Mouse (Mus musculus): Measurements from ENCODE around the gene Trim56. TPM values are rescaled to one million over a fixed set of nuclear protein-coding genes. Genes with fewer than 3 reads are reported as not detected.
"Not testable (repeated sequence)": the region's sequence is repeated elsewhere in the genome, so short reads cannot be mapped to it uniquely, and the experiment has no call there.

Gene Trim56
- polyA plus RNA-seq (2012; fragmentation: generic; extraction: Trizol) = 5.9 TPM

- peaks cover 3% of the 10 kb centered on the region for H3K36me3 ChIP-seq (ENCODE audit: control insufficient read depth, insufficient read depth)
- H3ac ChIP-seq (ENCODE audit: control insufficient read depth, insufficient read length) = peak within 1 kb of the TSS; percentile 73
- H3K4me3 ChIP-seq = peak within 1 kb of the TSS; percentile 61
- H3K27me3 ChIP-seq (ENCODE audit: control insufficient read depth, insufficient read depth, insufficient read length) = no peaks in the 10 kb centered on the region
- TF ChIP-seq MYOD1 (IDR thresholded peaks at IDR 0.05; ENCODE audit: control insufficient read depth in 1 of 3, insufficient read length in 2 of 3, low read depth in 2 of 3) = peak in 1 of 3 experiments; percentile 25
- TF ChIP-seq CEBPB (IDR thresholded peaks at IDR 0.05; ENCODE audit: insufficient read depth, poor library complexity, severe bottlenecking) = peak; percentile 29; the same call in 1 of the 2 replicates
- TF ChIP-seq SRF (IDR thresholded peaks at IDR 0.05; ENCODE audit: control insufficient read depth, insufficient read length, low read depth) = no peak
- TF ChIP-seq POLR2A (IDR thresholded peaks at IDR 0.05; ENCODE audit: insufficient read length, low read depth) = peak; percentile 61
- H3K79me2 ChIP-seq (ENCODE audit: control insufficient read depth, insufficient read depth) = peaks cover 12% of the 10 kb centered on the region
- H3K4me2 ChIP-seq (ENCODE audit: low read depth) = peak within 1 kb of the TSS; percentile 91
These were observed at the start of gene Trim56 for GRCm38 (mm10) chr5:137115866-137116847. TSS of gene Trim56 (minus strand) at chr5:137116209.

- TF ChIP-seq USF1 (IDR thresholded peaks at IDR 0.05; ENCODE audit: low read depth) (no peak), SRF (IDR thresholded peaks at IDR 0.05; ENCODE audit: control insufficient read depth, insufficient read length, low read depth) (no peak), E2F4 (IDR thresholded peaks at IDR 0.05; ENCODE audit: insufficient read depth) (no peak)
- Histone ChIP-seq H3K36me3 (ENCODE audit: control insufficient read depth, insufficient read depth) (no peaks in the 10 kb centered on the region), H3K27me3 (ENCODE audit: control insufficient read depth, insufficient read depth, insufficient read length) (peaks cover 12% of the 10 kb centered on the region), H3ac (ENCODE audit: control insufficient read depth, insufficient read length) (no peak overlapping the region), H3K4me2 (ENCODE audit: low read depth) (no peak overlapping the region), H3K79me2 (ENCODE audit: control insufficient read depth, insufficient read depth) (no peaks in the 10 kb centered on the region), H3K4me3 (no peak overlapping the region)
These were observed 45.8 kb upstream of the Trim56 start for GRCm38 (mm10) chr5:137161853-137162252.

GRCm38 (mm10) chr5:137159461-137159860, 43.5 kb upstream of the Trim56 start:
- TF ChIP-seq SRF (IDR thresholded peaks at IDR 0.05; ENCODE audit: control insufficient read depth, insufficient read length, low read depth) = no peak
- no peak for TF ChIP-seq TCF12 (IDR thresholded peaks at IDR 0.05; ENCODE audit: insufficient read depth, poor library complexity, severe bottlenecking)
- TF ChIP-seq MYOD1 (IDR thresholded peaks at IDR 0.05; ENCODE audit: control insufficient read depth in 1 of 3, insufficient read length in 2 of 3, low read depth in 2 of 3) = no peak
- no peak for TF ChIP-seq MYOG (IDR thresholded peaks at IDR 0.05; ENCODE audit: control insufficient read depth in 1 of 3, insufficient read depth in 1 of 3, insufficient read length in 2 of 3, low read depth in 2 of 3)
- TF ChIP-seq REST (IDR thresholded peaks at IDR 0.05; ENCODE audit: insufficient read depth, insufficient read length) = no peak
- TF ChIP-seq POLR2AphosphoS2 (IDR thresholded peaks at IDR 0.05; ENCODE audit: insufficient read length, low read depth) = no peak
- TF ChIP-seq E2F4 (IDR thresholded peaks at IDR 0.05; ENCODE audit: insufficient read depth) = no peak
- TF ChIP-seq POLR2A (IDR thresholded peaks at IDR 0.05; ENCODE audit: insufficient read length, low read depth) = no peak
- TF ChIP-seq CEBPB (IDR thresholded peaks at IDR 0.05; ENCODE audit: insufficient read depth, poor library complexity, severe bottlenecking) = no peak
- no peak for TF ChIP-seq USF1 (IDR thresholded peaks at IDR 0.05; ENCODE audit: low read depth)
- TF ChIP-seq MAX (IDR thresholded peaks at IDR 0.05; ENCODE audit: low read depth) = no peak
- no peak for TF ChIP-seq TCF3 (IDR thresholded peaks at IDR 0.05; ENCODE audit: insufficient read length, low read depth)
- H3K79me2 ChIP-seq (ENCODE audit: control insufficient read depth, insufficient read depth) = no peaks in the 10 kb centered on the region
- H3K27me3 ChIP-seq (ENCODE audit: control insufficient read depth, insufficient read depth, insufficient read length) = peaks cover 6% of the 10 kb centered on the region
- H3K4me2 ChIP-seq (ENCODE audit: low read depth) = no peak overlapping the region
- H3K4me3 ChIP-seq = no peak overlapping the region
- no peaks in the 10 kb centered on the region for H3K36me3 ChIP-seq (ENCODE audit: control insufficient read depth, insufficient read depth)
- H3ac ChIP-seq (ENCODE audit: control insufficient read depth, insufficient read length) = no peak overlapping the region

DNA sequence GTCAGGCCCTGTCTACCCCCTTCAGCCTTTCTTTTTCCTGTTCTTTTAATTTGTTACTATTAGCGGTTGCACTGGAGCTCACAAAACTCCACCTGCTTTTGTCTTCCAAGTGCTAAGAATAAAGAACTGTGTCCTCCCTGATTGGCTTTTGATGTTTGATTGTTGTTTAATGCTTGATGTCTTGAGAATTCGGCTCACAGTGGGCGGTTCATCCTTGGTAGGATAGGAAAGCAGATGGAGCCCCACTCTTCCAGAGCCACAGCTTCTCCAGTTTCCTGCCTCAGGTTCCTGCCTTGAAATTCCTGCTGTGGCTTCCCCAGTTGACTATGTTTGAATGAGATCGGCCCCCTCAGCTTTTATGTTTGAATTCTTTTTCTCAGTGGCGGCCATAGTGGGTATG, 37.3 kb upstream of the Trim56 start:
- no peak overlapping the region for H3ac ChIP-seq (ENCODE audit: control insufficient read depth, insufficient read length)
- no peak for TF ChIP-seq CEBPB (IDR thresholded peaks at IDR 0.05; ENCODE audit: insufficient read depth, poor library complexity, severe bottlenecking)
- TF ChIP-seq E2F4 (IDR thresholded peaks at IDR 0.05; ENCODE audit: insufficient read depth) = no peak
- TF ChIP-seq TCF12 (IDR thresholded peaks at IDR 0.05; ENCODE audit: insufficient read depth, poor library complexity, severe bottlenecking) = no peak
- no peak for TF ChIP-seq REST (IDR thresholded peaks at IDR 0.05; ENCODE audit: insufficient read depth, insufficient read length)
- TF ChIP-seq MYOG (IDR thresholded peaks at IDR 0.05; ENCODE audit: control insufficient read depth in 1 of 3, insufficient read depth in 1 of 3, insufficient read length in 2 of 3, low read depth in 2 of 3) = no peak
- no peak for TF ChIP-seq POLR2A (IDR thresholded peaks at IDR 0.05; ENCODE audit: insufficient read length, low read depth)
- no peak for TF ChIP-seq POLR2AphosphoS2 (IDR thresholded peaks at IDR 0.05; ENCODE audit: insufficient read length, low read depth)
- H3K27me3 ChIP-seq (ENCODE audit: control insufficient read depth, insufficient read depth, insufficient read length) = no peaks in the 10 kb centered on the region
- no peaks in the 10 kb centered on the region for H3K79me2 ChIP-seq (ENCODE audit: control insufficient read depth, insufficient read depth)
- H3K36me3 ChIP-seq (ENCODE audit: control insufficient read depth, insufficient read depth) = no peaks in the 10 kb centered on the region
- no peak overlapping the region for H3K4me2 ChIP-seq (ENCODE audit: low read depth)
- H3K4me3 ChIP-seq = no peak overlapping the region

DNA sequence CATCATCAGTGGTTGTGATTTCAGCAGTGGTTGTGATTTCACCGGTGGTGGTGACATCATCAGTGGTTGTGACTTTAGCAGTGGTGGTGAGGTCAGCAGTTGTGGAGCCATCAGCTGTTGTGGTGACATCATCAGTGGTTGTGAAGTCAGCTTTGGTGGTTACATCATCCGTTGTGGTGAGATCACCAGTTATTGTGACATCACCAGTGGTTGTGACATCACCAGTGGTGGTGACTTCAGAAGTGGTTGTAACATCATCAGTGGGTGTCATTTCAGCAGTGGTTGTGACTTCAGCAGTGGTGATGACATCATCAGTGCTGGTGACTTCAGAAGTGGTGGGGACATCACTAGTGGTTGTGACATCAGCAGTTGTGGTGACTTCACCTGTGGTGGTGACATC, 36.6 kb upstream of the Trim56 start:
- H3K79me2 ChIP-seq (ENCODE audit: control insufficient read depth, insufficient read depth) = no peaks in the 10 kb centered on the region
- H3K4me3 ChIP-seq = no peak overlapping the region

GRCm38 (mm10) chr5:137149272-137149882, 33.4 kb upstream of the Trim56 start, which contains the start of gene Muc3:
TSS of gene Muc3 (minus strand) at chr5:137149322.
- H3K36me3 ChIP-seq (ENCODE audit: control insufficient read depth, insufficient read depth); H3K79me2 ChIP-seq (ENCODE audit: control insufficient read depth, insufficient read depth); H3K27me3 ChIP-seq (ENCODE audit: control insufficient read depth, insufficient read depth, insufficient read length); H3K4me2 ChIP-seq (ENCODE audit: low read depth); H3K4me3 ChIP-seq; H3ac ChIP-seq (ENCODE audit: control insufficient read depth, insufficient read length): not testable (repeated sequence)

More for the DNA sequence above, 36.6 kb upstream of the Trim56 start:
- no peak overlapping the region for H3ac ChIP-seq (ENCODE audit: control insufficient read depth, insufficient read length)
- no peaks in the 10 kb centered on the region for H3K36me3 ChIP-seq (ENCODE audit: control insufficient read depth, insufficient read depth)
- no peaks in the 10 kb centered on the region for H3K27me3 ChIP-seq (ENCODE audit: control insufficient read depth, insufficient read depth, insufficient read length)
- no peak overlapping the region for H3K4me2 ChIP-seq (ENCODE audit: low read depth)
- TF ChIP-seq POLR2A (IDR thresholded peaks at IDR 0.05; ENCODE audit: insufficient read length, low read depth) (no peak), REST (IDR thresholded peaks at IDR 0.05; ENCODE audit: insufficient read depth, insufficient read length) (no peak), TCF3 (IDR thresholded peaks at IDR 0.05; ENCODE audit: insufficient read length, low read depth) (no peak), POLR2AphosphoS2 (IDR thresholded peaks at IDR 0.05; ENCODE audit: insufficient read length, low read depth) (no peak), TCF12 (IDR thresholded peaks at IDR 0.05; ENCODE audit: insufficient read depth, poor library complexity, severe bottlenecking) (no peak), SRF (IDR thresholded peaks at IDR 0.05; ENCODE audit: control insufficient read depth, insufficient read length, low read depth) (no peak), CEBPB (IDR thresholded peaks at IDR 0.05; ENCODE audit: insufficient read depth, poor library complexity, severe bottlenecking) (no peak), E2F4 (IDR thresholded peaks at IDR 0.05; ENCODE audit: insufficient read depth) (no peak), MYOG (IDR thresholded peaks at IDR 0.05; ENCODE audit: control insufficient read depth in 1 of 3, insufficient read depth in 1 of 3, insufficient read length in 2 of 3, low read depth in 2 of 3) (no peak), USF1 (IDR thresholded peaks at IDR 0.05; ENCODE audit: low read depth) (no peak), MAX (IDR thresholded peaks at IDR 0.05; ENCODE audit: low read depth) (no peak), MYOD1 (IDR thresholded peaks at IDR 0.05; ENCODE audit: control insufficient read depth in 1 of 3, insufficient read length in 2 of 3, low read depth in 2 of 3) (no peak)
